Mouse (Mus musculus) lung, postnatal 25 days (tissue): Measurements from ENCODE around the gene Gm14444.
"Not testable (repeated sequence)": the region's sequence is repeated elsewhere in the genome, so short reads cannot be mapped to it uniquely, and the experiment has no call there.

Source experiments
- DNase-seq: peaks from one replicate; pipeline ENCODE4 v3.0.0; 2022; ENCODE audit warnings: low spot score

Gm14444 gene

DNA sequence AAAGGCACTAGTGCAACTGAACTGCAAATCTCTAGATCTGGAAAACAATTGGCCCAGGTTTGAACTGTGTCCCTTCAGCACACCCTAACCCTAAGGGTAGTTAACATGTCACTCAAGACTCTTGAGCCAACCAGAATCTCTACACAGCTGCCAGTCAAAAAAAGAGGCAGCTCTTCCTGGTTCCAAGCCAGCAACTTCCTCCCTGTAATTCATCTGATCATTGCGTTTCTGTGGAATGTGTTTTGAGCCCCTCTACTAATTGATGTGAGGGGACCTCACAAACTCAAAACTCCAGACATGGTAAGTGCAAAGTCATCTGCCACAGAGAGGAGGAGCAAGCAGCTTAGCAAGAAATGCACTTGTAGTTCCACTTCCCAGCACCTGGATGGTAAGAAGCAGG is at the start of gene Gm14444:
Gm14444 (plus strand) TSS at position 220 of the 400 bp plus-strand sequence.
- not testable (repeated sequence) for DNase-seq

DNA sequence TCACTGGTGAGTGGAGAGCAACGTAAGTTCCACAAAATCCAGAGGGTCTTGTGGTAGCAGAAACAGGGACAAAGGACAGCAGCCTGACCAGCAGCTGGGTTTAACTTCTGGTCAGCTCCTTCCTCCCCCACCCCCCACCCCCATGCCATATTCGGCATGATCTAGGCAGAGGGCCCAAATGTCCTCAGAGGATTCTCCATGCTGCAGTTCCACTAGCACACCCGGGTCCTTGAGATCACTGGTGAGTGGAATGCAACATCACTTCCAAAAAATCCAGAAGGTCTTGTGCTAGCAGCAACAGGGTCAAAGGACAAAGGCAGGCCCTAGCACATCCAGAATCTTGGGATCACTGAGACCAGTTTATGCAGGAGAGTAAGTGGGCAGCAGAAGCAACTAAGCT is 44.6 kb upstream of the Gm14444 start:
- peak; percentile 45 for DNase-seq

DNA sequence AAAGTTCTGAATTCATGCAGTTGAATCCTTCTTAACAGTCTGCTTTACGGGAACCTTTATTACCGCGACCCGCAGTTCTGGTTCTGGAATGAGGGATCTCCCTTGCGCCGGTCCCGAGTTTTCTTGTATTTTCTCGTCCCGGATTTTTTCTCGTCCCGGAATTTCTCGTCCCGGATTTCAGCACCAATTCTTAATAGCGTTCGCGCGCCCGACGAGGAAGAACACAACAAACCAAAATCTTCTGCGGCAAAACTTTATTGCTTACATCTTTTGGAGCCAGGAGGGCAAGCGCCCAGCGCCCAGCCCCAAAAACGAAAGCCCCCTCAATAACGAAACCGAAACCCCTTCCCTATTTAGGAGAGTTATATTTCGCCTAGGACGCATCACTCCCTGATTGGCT is 34.2 kb downstream of the Gm14444 start:
- DNase-seq = not testable (repeated sequence)

DNA sequence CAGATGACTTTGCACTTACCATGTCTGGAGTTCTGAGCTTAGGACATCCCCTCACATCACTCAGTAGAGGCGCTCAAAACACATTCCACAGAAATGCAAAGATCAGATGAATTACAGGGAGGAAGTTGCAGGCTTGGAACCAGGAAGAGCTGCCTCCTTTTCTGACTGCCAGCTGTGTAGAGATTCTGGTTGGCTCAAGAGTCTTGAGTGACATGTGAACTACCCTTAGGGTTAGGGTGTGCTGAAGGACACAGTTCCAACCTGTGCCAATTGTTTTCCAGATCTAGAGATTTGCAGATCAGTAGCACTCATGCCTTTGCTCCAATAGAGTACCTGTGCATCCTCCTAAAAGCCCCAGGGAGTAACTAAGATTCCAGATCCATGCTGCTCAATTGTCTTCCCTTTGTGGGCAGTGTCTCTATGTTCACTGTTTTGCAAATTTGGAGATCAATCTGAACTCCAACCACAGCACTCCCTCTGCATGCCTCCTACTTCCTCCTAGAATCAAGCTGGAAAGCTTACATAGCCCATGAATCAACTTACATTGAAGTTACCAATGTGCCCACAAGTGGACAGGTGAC is 57.7 kb downstream of the Gm14444 start, which contains the start of gene Gm14393:
Gm14393 (minus strand) TSS at position 101 of the 581 bp plus-strand sequence.
- not testable (repeated sequence) for DNase-seq
